Mouse (Mus musculus) A20 (cell line): ENCODE data around the gene Vmn1r228.

Source experiments
- DNase-seq: peaks from one replicate; pipeline ENCODE4 v3.0.0-alpha.2; 2011; ENCODE audit warnings: low read depth, low spot score

Vmn1r228 gene

GRCm38 (mm10) chr17:20786057-20786456 lies at the start of gene Vmn1r228:
Gene Vmn1r228 (minus strand): TSS chr17:20786157.
- no peak for DNase-seq

DNA sequence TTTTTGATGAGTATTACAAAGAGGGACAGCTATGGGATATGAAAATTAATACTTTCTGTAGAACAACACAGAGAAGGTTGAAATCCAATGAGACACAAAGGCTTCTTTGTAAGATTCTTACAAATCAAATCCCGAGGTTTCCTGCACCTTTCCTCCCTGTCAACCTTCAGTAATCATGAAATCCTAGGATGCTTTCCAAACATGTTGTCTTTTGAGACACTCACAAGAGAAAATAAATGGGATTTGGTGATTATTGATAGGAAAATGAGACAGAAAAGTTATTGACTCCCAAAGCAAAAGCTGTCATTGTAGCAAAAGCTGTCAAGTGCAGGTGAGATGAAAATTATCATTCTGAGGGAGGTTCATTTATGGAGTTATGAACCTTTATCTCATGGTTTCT lies 25.3 kb upstream of the Vmn1r228 start, which contains the start of gene Vmn1r229:
Gene Vmn1r229, plus strand, starts transcription at position 301 of the 400 bp plus-strand sequence.
- no peak for DNase-seq

GRCm38 (mm10) chr17:20729543-20729942 lies 56.4 kb downstream of the Vmn1r228 start, which contains the start of gene Vmn1r227:
Gene Vmn1r227 (plus strand): TSS chr17:20729843.
- DNase-seq = no peak
